Mouse (Mus musculus) urinary bladder, postnatal 0 days (tissue): Measurements from ENCODE around the gene Gm20741. TPM values are rescaled to one million over a fixed set of nuclear protein-coding genes. Genes with fewer than 3 reads are reported as not detected.

Source experiments
- polyA plus RNA-seq: library from polyadenylated mRNA; unstranded; fragments of >200 nt; fragmentation: Nextera tagmentation; extraction: Ambion mirVana; gene quantifications from 2 replicates; pipeline ENCODE4 v1.2.1, GENCODE M21; 2015

Gene Gm20741
- polyA plus RNA-seq, result not detected in 2 replicates

GRCm38 (mm10) chr16:88811827-88812226 is at the start of gene Gm20741:
Gm20741 (minus strand) TSS chr16:88812220.

GRCm38 (mm10) chr16:88826095-88826652 is 14.2 kb upstream of the Gm20741 start, which contains the start of gene Krtap14:
Krtap14 (minus strand) TSS chr16:88826145.

GRCm38 (mm10) chr16:88820066-88820465 is 8.0 kb upstream of the Gm20741 start, which contains the start of gene Krtap15:
Krtap15 (plus strand) TSS chr16:88820215.

GRCm38 (mm10) chr16:88777596-88777995 is 34.4 kb downstream of the Gm20741 start, which contains the start of gene Gm5965:
Gm5965 (plus strand) TSS chr16:88777896.

GRCm38 (mm10) chr16:88774106-88774505 is 37.9 kb downstream of the Gm20741 start, which contains the start of gene 2310057N15Rik:
2310057N15Rik (minus strand) TSS chr16:88774206.

Other genes starting within 250 kb of the Gm20741 start
- 113 and 123 TPM in 2 replicates for gene Cldn8, start 249.0 kb downstream of the Gm20741 start, polyA plus RNA-seq
- gene Krtap24-1, start 199.9 kb downstream of the Gm20741 start, polyA plus RNA-seq, result not detected in 2 replicates
- gene 2310079G19Rik, start 184.6 kb downstream of the Gm20741 start, polyA plus RNA-seq, result not detected in 2 replicates
- gene Krtap26-1, start 164.4 kb downstream of the Gm20741 start, polyA plus RNA-seq, result not detected in 2 replicates
- gene Krtap27-1, start 140.5 kb downstream of the Gm20741 start, polyA plus RNA-seq, result not detected in 2 replicates
- gene 2310061N02Rik, start 104.3 kb downstream of the Gm20741 start, polyA plus RNA-seq, result not detected in 2 replicates
- gene Krtap13-1, start 83.4 kb downstream of the Gm20741 start, polyA plus RNA-seq, result not detected in 2 replicates
- gene Krtap13, start 60.6 kb downstream of the Gm20741 start, polyA plus RNA-seq, result not detected in 2 replicates
- gene 2310034C09Rik, start 53.4 kb downstream of the Gm20741 start, polyA plus RNA-seq, result not detected in 2 replicates
- gene 2310057N15Rik, start 38.0 kb downstream of the Gm20741 start, polyA plus RNA-seq, result not detected in 2 replicates
- not detected in 2 replicates for gene Gm5965, start 34.3 kb downstream of the Gm20741 start, polyA plus RNA-seq
- not detected in 2 replicates for gene Krtap15, start 8.0 kb upstream of the Gm20741 start, polyA plus RNA-seq
- gene Krtap14, start 13.9 kb upstream of the Gm20741 start, polyA plus RNA-seq, result not detected in 2 replicates
- gene Krtap19-1, start 57.2 kb upstream of the Gm20741 start, polyA plus RNA-seq, result not detected in 2 replicates
- not detected in 2 replicates for gene Krtap19-2, start 62.0 kb upstream of the Gm20741 start, polyA plus RNA-seq
- not detected in 2 replicates for gene Krtap19-3, start 65.8 kb upstream of the Gm20741 start, polyA plus RNA-seq
- gene Krtap19-4, start 72.9 kb upstream of the Gm20741 start, polyA plus RNA-seq, result not detected in 2 replicates
- not detected in 2 replicates for gene Krtap19-5, start 84.2 kb upstream of the Gm20741 start, polyA plus RNA-seq
- not detected in 2 replicates for gene Krtap19-9b, start 120.0 kb upstream of the Gm20741 start, polyA plus RNA-seq
- gene Krtap16-3, start 150.7 kb upstream of the Gm20741 start, polyA plus RNA-seq, result not detected in 2 replicates
- not detected in 2 replicates for gene Krtap22-2, start 198.5 kb upstream of the Gm20741 start, polyA plus RNA-seq
- not detected in 2 replicates for gene Gm10229, start 203.1 kb upstream of the Gm20741 start, polyA plus RNA-seq
- not detected in 2 replicates for gene Krtap6-1, start 219.5 kb upstream of the Gm20741 start, polyA plus RNA-seq
- not detected in 2 replicates for gene Gm10228, start 229.3 kb upstream of the Gm20741 start, polyA plus RNA-seq
- gene Krtap6-5, start 235.7 kb upstream of the Gm20741 start, polyA plus RNA-seq, result not detected in 2 replicates